Mouse (Mus musculus) megakaryocyte, embryonic 14.5 days (primary cell): ENCODE results near the gene Rsg1.

Experiments
- FLI1 ChIP-seq: IDR thresholded peaks from 2 replicates; pipeline ENCODE4 v1.6.1; 2012; ENCODE audit warnings: low read length, inconsistent platforms, mixed read lengths
- GATA1 ChIP-seq: IDR thresholded peaks from 3 replicates; pipeline ENCODE4 v1.6.1; 2012; ENCODE audit warnings: mixed read lengths, low read length, inconsistent platforms, borderline replicate concordance

- TF ChIP-seq GATA1 (no peak), FLI1 (no peak)
Measured at GRCm38 (mm10) chr4:141167156-141167555, 46.6 kb upstream of the Rsg1 start.
